Mouse (Mus musculus): ENCODE measurements at regions not wholly inside any gene's neighbourhood (a gene's known extent, or its start where the extent isn't known, plus 50 kb on each side); places are given as distances from the start of the nearest gene placed in this dataset.

DNA sequence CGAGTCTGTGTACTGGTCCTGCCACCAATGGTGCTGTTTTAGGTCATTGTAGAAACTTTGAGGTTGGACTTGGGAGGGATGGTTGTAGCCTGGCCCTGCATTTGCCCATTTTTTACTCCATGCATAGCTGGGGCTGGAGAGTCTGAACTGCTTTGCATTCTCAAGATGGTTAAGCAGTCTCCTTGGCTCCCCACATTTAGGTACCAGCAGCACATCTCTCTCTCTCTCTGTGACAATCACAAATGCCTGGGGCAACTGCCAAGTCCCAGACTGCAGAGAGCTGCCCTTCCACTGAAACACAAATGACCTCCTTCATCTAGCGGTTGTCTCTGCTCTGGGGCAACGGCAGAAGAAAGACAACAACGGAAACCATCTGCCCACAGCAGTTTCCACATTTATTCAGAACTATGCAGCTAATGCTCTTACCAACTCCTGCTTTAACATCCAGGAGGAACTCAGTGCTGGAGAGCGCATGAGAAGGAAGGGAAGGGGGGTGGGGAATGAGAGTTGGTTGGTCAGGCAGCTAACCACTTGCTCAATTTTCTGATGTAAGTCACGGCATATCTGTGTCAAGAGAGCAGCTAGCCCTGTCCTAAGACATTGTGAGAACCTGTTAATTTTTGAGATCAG is 269.9 kb downstream of the Rnf144a start:
- TF ChIP-seq FLI1 (IDR thresholded peaks at IDR 0.05; ENCODE audit: low read length), result no peak
- no peak for TF ChIP-seq GATA1 (IDR thresholded peaks at IDR 0.05; ENCODE audit: borderline replicate concordance, low read length)
- Histone ChIP-seq H3K27me3 (replicated peaks) (no peaks in the 10 kb centered on the region), H3K36me3 (replicated peaks; ENCODE audit: low read length) (no peaks in the 10 kb centered on the region), H3K4me3 (replicated peaks) (no peak overlapping the region), H3K4me1 (no peaks in the 10 kb centered on the region), H3K9me3 (no peaks in the 10 kb centered on the region)

DNA sequence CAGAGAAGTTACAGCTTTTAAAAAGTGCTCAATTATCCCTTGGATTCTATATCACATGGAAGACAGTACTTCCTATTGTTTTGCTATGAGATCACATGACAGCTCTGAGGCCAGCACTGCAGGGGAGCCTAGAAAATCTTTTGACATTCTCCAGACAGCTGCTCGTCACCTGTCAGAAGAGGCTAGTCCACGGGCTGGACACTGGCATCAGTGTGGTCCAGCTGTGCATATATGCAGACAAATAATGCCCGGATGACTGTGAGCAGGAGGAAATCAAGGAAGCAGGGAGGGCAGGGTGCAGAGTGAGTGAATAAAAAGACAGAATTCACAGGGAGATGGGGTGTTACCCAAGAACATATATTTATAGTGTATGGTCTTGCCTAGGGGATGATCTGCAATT is 270.4 kb downstream of the Rnf144a start:
- Histone ChIP-seq H3K4me3 (replicated peaks) (no peak overlapping the region), H3K27me3 (replicated peaks) (no peaks in the 10 kb centered on the region), H3K4me1 (no peaks in the 10 kb centered on the region), H3K9me3 (no peaks in the 10 kb centered on the region), H3K36me3 (replicated peaks; ENCODE audit: low read length) (no peaks in the 10 kb centered on the region)
- TF ChIP-seq FLI1 (IDR thresholded peaks at IDR 0.05; ENCODE audit: low read length), result no peak
- TF ChIP-seq GATA1 (IDR thresholded peaks at IDR 0.05; ENCODE audit: borderline replicate concordance, low read length), result no peak

DNA sequence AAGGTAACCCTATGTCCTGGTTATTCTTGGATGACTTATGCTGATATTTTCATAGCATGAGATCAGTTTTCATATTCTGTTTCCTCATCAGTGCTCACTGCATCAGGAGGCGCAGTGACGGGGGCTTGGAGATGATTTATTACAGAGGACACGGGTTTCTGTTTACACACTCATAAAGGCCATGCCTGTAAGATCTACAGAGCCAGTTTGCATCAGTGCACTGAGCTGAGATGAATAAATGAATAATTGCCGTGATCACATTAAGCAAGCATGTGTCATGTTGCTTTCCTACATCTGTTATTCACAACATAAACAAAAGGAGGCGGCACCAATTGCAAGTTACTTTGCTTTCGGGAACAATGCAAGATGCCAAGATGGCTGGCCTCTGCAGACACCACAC is 271.6 kb downstream of the Rnf144a start:
- Histone ChIP-seq H3K9me3 (no peaks in the 10 kb centered on the region), H3K27me3 (replicated peaks) (no peaks in the 10 kb centered on the region), H3K4me1 (no peaks in the 10 kb centered on the region), H3K4me3 (replicated peaks) (no peak overlapping the region), H3K36me3 (replicated peaks; ENCODE audit: low read length) (no peaks in the 10 kb centered on the region)
- TF ChIP-seq GATA1 (IDR thresholded peaks at IDR 0.05; ENCODE audit: borderline replicate concordance, low read length), result no peak
- TF ChIP-seq FLI1 (IDR thresholded peaks at IDR 0.05; ENCODE audit: low read length), result no peak

DNA sequence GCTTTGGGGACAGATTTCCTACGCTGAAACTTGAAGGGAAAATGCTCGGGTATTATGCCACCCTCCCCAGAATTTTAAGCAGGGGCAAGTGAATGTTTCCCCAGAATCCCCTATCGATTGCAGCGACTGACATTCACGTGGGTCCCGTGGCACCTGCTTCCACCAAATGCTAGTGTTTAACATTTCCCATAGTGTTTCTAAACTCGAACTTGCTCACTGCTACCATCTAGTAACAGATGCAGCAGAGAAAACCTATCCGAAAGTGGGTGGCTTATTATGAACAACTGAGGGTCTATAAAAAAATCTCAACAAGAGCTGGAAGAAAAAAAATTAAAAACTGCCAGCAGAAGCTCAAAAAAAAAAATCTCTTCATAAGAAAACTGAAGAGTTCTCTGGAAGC is 284.2 kb downstream of the Rnf144a start:
- no peaks in the 10 kb centered on the region for H3K27me3 ChIP-seq (replicated peaks)
- no peak overlapping the region for H3K4me3 ChIP-seq (replicated peaks)
- H3K9me3 ChIP-seq, result no peaks in the 10 kb centered on the region
- H3K36me3 ChIP-seq (replicated peaks; ENCODE audit: low read length), result no peaks in the 10 kb centered on the region
- TF ChIP-seq FLI1 (IDR thresholded peaks at IDR 0.05; ENCODE audit: low read length) (no peak), GATA1 (IDR thresholded peaks at IDR 0.05; ENCODE audit: borderline replicate concordance, low read length) (no peak)
- no peaks in the 10 kb centered on the region for H3K4me1 ChIP-seq

DNA sequence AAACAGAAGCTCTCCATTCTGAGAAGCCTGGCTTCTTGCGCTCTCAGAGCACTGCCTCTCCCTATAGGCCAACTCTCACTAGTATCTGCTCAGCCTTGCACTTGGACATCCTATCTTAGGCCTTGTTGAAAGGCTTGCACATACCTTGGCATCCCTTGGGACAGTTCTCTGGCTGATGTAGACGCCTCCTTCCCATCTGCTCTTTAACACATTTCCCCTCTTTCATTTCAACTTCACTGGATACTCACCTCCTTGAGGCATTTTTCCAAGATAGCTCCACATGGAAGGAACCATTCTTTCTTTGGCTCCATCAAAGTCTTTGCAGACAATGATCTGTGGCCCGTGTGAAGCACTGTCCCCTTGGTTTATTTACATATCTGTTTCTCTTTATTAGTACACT is 285.0 kb downstream of the Rnf144a start:
- H3K9me3 ChIP-seq, result no peaks in the 10 kb centered on the region
- TF ChIP-seq GATA1 (IDR thresholded peaks at IDR 0.05; ENCODE audit: borderline replicate concordance, low read length) (no peak), FLI1 (IDR thresholded peaks at IDR 0.05; ENCODE audit: low read length) (no peak)
- H3K36me3 ChIP-seq (replicated peaks; ENCODE audit: low read length), result no peaks in the 10 kb centered on the region
- H3K4me3 ChIP-seq (replicated peaks), result no peak overlapping the region
- no peaks in the 10 kb centered on the region for H3K27me3 ChIP-seq (replicated peaks)
- no peaks in the 10 kb centered on the region for H3K4me1 ChIP-seq

DNA sequence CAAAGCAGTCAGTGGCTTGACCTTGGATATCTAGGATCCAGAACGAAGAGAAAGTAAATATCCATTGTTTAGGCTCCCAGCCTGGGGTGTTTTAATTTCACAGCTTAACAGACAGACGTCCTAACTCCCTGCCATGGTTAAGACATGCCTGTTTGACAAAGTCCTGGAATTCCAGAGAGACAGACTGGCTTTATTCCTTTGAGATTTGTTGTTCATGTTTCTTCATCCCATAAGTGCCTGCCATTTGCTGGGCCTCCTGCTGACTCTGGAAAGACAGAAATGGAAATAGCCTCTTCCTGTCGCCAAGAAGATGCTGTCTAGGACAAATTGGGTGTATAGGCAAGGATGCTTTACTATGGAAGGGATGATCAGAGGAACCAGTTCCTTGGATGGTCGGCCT is 285.5 kb downstream of the Rnf144a start:
- no peak for TF ChIP-seq FLI1 (IDR thresholded peaks at IDR 0.05; ENCODE audit: low read length)
- no peak for TF ChIP-seq GATA1 (IDR thresholded peaks at IDR 0.05; ENCODE audit: borderline replicate concordance, low read length)
- 0 out of 2 replicates have a peak, but pooled peaks cover under 1% of the 10 kb centered on the region for H3K9me3 ChIP-seq
- H3K4me1 ChIP-seq, result no peaks in the 10 kb centered on the region
- no peak overlapping the region for H3K4me3 ChIP-seq (replicated peaks)
- H3K27me3 ChIP-seq (replicated peaks), result no peaks in the 10 kb centered on the region
- H3K36me3 ChIP-seq (replicated peaks; ENCODE audit: low read length), result no peaks in the 10 kb centered on the region

DNA sequence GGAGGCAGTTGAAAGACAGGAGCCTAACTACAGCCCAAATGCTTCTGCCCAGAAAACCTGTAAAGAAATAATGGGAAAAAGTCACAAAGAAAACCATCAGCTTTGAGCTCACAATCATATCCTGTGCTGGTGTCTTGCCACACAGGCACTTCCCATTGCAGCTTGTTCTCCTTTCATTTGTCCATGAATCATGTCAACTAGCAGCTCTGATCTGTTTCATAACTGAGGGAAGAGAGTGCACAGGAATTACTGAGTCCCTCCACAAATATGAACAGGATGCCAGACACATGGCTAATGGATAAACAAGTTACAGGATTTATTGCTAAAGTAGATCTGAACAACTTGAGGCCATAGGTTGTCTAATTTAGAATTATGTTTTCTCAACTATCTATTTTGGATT is 286.2 kb downstream of the Rnf144a start:
- H3K9me3 ChIP-seq, result 0 out of 2 replicates have a peak, but pooled peaks cover 3% of the 10 kb centered on the region
- no peaks in the 10 kb centered on the region for H3K4me1 ChIP-seq
- H3K36me3 ChIP-seq (replicated peaks; ENCODE audit: low read length), result no peaks in the 10 kb centered on the region
- H3K4me3 ChIP-seq (replicated peaks), result no peak overlapping the region
- no peak for TF ChIP-seq GATA1 (IDR thresholded peaks at IDR 0.05; ENCODE audit: borderline replicate concordance, low read length)
- TF ChIP-seq FLI1 (IDR thresholded peaks at IDR 0.05; ENCODE audit: low read length), result no peak
- no peaks in the 10 kb centered on the region for H3K27me3 ChIP-seq (replicated peaks)

DNA sequence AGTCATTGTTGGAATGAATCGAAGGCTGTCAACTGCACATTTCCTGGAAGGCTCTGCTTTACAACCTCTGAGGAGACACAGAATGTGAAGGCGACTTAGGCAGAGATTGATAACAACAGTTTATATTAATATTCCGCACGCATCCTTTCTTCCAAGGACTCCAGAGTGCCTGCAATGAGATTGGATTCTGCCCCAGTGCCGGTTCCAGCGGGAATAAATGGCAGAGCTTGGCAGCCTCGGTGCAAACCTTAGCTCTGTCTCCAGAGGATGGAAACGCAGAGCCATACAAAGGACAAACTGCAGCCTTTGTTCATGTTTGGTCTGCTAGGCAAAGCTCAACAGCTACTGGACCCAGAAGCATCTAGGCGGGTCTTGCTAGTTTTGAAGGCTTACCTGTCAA is 288.8 kb downstream of the Rnf144a start:
- no peaks in the 10 kb centered on the region for H3K4me1 ChIP-seq
- TF ChIP-seq FLI1 (IDR thresholded peaks at IDR 0.05; ENCODE audit: low read length), result no peak
- TF ChIP-seq GATA1 (IDR thresholded peaks at IDR 0.05; ENCODE audit: borderline replicate concordance, low read length), result no peak
- no peaks in the 10 kb centered on the region for H3K27me3 ChIP-seq (replicated peaks)
- no peaks in the 10 kb centered on the region for H3K36me3 ChIP-seq (replicated peaks; ENCODE audit: low read length)
- 0 out of 2 replicates have a peak, but pooled peaks cover 3% of the 10 kb centered on the region for H3K9me3 ChIP-seq
- H3K4me3 ChIP-seq (replicated peaks), result no peak overlapping the region

DNA sequence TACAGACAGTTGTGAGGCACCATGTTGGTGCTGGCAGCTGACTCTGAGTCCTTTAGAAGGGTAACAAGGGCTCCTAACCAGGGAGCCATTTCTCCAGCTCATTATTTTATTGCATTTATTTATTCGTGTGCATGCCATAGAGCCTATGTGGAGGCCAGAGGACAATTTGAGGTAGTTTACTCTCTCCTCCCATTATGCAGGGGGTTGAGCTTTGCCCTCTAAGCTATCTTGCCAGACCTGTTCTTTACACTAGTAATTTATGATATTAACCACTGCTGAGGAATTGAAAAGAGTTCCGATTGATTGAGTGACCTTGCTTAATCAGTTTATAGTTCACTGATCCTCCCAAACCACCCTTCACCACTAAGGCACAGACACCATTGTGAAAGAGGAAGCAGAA is 290.8 kb downstream of the Rnf144a start:
- Histone ChIP-seq H3K4me3 (replicated peaks) (no peak overlapping the region), H3K4me1 (no peaks in the 10 kb centered on the region), H3K27me3 (replicated peaks) (no peaks in the 10 kb centered on the region), H3K9me3 (0 out of 2 replicates have a peak, but pooled peaks cover 3% of the 10 kb centered on the region), H3K36me3 (replicated peaks; ENCODE audit: low read length) (no peaks in the 10 kb centered on the region)
- TF ChIP-seq GATA1 (IDR thresholded peaks at IDR 0.05; ENCODE audit: borderline replicate concordance, low read length), result no peak
- no peak for TF ChIP-seq FLI1 (IDR thresholded peaks at IDR 0.05; ENCODE audit: low read length)

DNA sequence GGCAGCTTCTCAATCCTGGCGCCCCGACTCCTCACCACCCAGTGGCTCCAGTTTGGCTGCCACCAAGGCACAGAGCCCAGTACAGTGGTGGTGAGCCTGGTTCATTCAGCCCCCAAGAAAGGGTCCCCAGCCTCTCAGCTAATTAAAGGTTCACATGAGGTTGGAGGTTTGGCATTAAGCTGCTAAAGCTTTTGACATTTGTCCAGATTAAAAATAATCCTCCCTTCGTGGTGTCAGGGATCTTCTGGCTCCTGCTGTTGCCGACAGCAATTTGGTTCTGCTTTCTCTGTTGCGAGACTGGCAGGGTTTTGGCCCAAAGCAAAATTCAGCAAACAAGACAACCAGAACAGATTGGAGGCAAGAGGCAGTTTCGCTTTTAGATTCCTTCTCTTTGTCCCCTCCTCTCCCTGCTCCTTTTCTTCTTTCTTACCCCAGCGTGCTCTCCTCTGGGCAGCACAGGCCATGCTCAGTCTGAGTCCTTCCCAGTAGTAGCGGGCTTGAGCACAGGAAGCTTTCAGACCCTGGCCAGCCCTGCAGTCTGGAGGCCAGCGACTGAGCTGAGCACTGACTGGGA is 299.6 kb downstream of the Rnf144a start:
- no peaks in the 10 kb centered on the region for H3K36me3 ChIP-seq (replicated peaks; ENCODE audit: low read length)
- H3K9me3 ChIP-seq, result no peaks in the 10 kb centered on the region
- no peaks in the 10 kb centered on the region for H3K27me3 ChIP-seq (replicated peaks)
- H3K4me1 ChIP-seq, result no peaks in the 10 kb centered on the region
- H3K4me3 ChIP-seq (replicated peaks), result no peak overlapping the region
- TF ChIP-seq FLI1 (IDR thresholded peaks at IDR 0.05; ENCODE audit: low read length), result no peak
- TF ChIP-seq GATA1 (IDR thresholded peaks at IDR 0.05; ENCODE audit: borderline replicate concordance, low read length), result no peak

Data from megakaryocyte, embryonic 14.5 days (primary cell).